Mouse (Mus musculus) urinary bladder, postnatal 10 days (tissue): ENCODE data around the gene Macrod1.

Experiments
- DNase-seq: peaks from one replicate; pipeline ENCODE4 v3.0.0; 2022; ENCODE audit warnings: low spot score

Macrod1 gene

GRCm38 (mm10) chr19:7113574-7113973, 57.0 kb downstream of the Macrod1 start:
- DNase-seq: no peak

GRCm38 (mm10) chr19:7116038-7116731, 59.6 kb downstream of the Macrod1 start:
- DNase-seq: no peak

GRCm38 (mm10) chr19:7117141-7117540, 60.5 kb downstream of the Macrod1 start:
- DNase-seq: no peak

GRCm38 (mm10) chr19:7117653-7118307, 61.2 kb downstream of the Macrod1 start:
- no peak for DNase-seq

- no peak for DNase-seq
Observed at GRCm38 (mm10) chr19:7121252-7121651, 64.6 kb downstream of the Macrod1 start.

GRCm38 (mm10) chr19:7122277-7122676, 65.7 kb downstream of the Macrod1 start:
- DNase-seq: no peak

GRCm38 (mm10) chr19:7122698-7123306, 66.2 kb downstream of the Macrod1 start:
- DNase-seq: no peak

GRCm38 (mm10) chr19:7125526-7126156, 69.0 kb downstream of the Macrod1 start:
- no peak for DNase-seq

- no peak for DNase-seq
Observed at GRCm38 (mm10) chr19:7126209-7126608, 69.6 kb downstream of the Macrod1 start.

- no peak for DNase-seq
Observed at GRCm38 (mm10) chr19:7126933-7127332, 70.3 kb downstream of the Macrod1 start.

- no peak for DNase-seq
Observed at GRCm38 (mm10) chr19:7128551-7129475, 72.2 kb downstream of the Macrod1 start.

- DNase-seq: no peak
Observed at GRCm38 (mm10) chr19:7130317-7130716, 73.7 kb downstream of the Macrod1 start.

GRCm38 (mm10) chr19:7133436-7133835, 76.8 kb downstream of the Macrod1 start:
- no peak for DNase-seq

- DNase-seq: no peak
Observed at GRCm38 (mm10) chr19:7134631-7135091, 78.1 kb downstream of the Macrod1 start.

- no peak for DNase-seq
Observed at GRCm38 (mm10) chr19:7135525-7135924, 78.9 kb downstream of the Macrod1 start.

GRCm38 (mm10) chr19:7136016-7136415, 79.4 kb downstream of the Macrod1 start:
- no peak for DNase-seq

- no peak for DNase-seq
Observed at GRCm38 (mm10) chr19:7136714-7137498, 80.3 kb downstream of the Macrod1 start.

- DNase-seq: no peak
Observed at GRCm38 (mm10) chr19:7138327-7138726, 81.7 kb downstream of the Macrod1 start.

- no peak for DNase-seq
Observed at GRCm38 (mm10) chr19:7139321-7139720, 82.7 kb downstream of the Macrod1 start.

- DNase-seq: no peak
Observed at GRCm38 (mm10) chr19:7140373-7140772, 83.8 kb downstream of the Macrod1 start.
